Mouse (Mus musculus): Measurements from ENCODE around the gene Cnih1. TPM values are rescaled to one million over a fixed set of nuclear protein-coding genes. Genes with fewer than 3 reads are reported as not detected.
"Not testable (repeated sequence)": the region's sequence is repeated elsewhere in the genome, so short reads cannot be mapped to it uniquely, and the experiment has no call there.

The Cnih1 gene
- total RNA-seq (2015), result 125 and 128 TPM in 2 replicates
- 59.5 and 62.4 TPM in 2 replicates for total RNA-seq (2017)

GRCm38 (mm10) chr14:46787787-46788504, at the start of gene Cnih1:
Cnih1 (minus strand) TSS chr14:46788411.
- ATAC-seq (replicated peaks; ENCODE audit: poor library complexity), result peak; percentile 88

GRCm38 (mm10) chr14:46832354-46833272, 44.4 kb upstream of the Cnih1 start:
- ATAC-seq (replicated peaks; ENCODE audit: poor library complexity), result peak; percentile 17

DNA sequence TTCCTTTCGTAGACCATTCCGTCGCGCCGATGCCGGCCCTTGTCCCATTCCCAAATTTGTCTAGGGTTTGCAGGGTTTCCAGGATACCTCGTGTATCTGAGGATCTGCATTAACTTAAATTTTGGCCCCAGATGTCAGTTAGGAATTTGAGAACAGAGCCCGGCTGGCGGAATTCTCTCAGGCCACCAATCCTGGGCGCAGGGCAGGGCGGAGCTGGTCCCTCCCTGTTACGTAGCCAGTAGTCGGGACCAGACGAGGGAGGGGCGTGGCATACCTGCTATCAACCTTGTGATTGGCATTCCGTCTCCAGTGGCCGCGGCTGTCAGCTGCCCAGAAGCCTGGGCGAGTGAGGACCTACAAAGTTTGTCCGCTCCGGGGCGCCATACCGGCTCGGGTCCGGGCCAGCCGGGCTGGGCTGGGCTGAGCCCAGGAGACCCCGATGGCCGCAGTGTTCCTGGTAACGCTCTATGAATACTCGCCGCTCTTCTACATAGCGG, 43.7 kb upstream of the Cnih1 start, which contains the start of gene Cgrrf1:
TSS of gene Cgrrf1 (plus strand) at position 289 of the 497 bp plus-strand sequence.
- peak; percentile 99 for ATAC-seq (replicated peaks; ENCODE audit: poor library complexity)

GRCm38 (mm10) chr14:46831295-46831694, 43.1 kb upstream of the Cnih1 start:
- no peak for ATAC-seq (replicated peaks; ENCODE audit: poor library complexity)

DNA sequence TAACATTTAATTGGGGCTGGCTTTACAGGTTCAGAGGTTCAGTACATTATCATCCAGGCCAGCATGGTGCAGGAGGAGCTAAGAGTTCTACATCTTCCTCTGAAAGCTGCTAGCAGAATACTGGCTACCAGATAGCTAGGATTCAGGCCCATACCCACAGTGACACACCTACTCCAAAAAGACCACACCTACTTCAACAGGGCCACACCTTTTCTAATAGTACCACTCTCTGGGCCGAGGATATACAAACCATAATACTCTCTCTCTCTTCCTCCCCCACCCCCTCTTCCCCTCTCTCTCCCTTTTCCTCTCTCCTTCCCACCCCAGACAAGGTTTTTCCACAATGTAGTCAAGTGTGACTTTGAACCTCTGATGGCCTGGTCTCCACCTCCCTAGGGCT, 39.2 kb upstream of the Cnih1 start:
- ATAC-seq (replicated peaks; ENCODE audit: poor library complexity), result no peak

- ATAC-seq (replicated peaks; ENCODE audit: poor library complexity), result no peak
These were observed 35.8 kb upstream of the Cnih1 start for GRCm38 (mm10) chr14:46823996-46824395.

DNA sequence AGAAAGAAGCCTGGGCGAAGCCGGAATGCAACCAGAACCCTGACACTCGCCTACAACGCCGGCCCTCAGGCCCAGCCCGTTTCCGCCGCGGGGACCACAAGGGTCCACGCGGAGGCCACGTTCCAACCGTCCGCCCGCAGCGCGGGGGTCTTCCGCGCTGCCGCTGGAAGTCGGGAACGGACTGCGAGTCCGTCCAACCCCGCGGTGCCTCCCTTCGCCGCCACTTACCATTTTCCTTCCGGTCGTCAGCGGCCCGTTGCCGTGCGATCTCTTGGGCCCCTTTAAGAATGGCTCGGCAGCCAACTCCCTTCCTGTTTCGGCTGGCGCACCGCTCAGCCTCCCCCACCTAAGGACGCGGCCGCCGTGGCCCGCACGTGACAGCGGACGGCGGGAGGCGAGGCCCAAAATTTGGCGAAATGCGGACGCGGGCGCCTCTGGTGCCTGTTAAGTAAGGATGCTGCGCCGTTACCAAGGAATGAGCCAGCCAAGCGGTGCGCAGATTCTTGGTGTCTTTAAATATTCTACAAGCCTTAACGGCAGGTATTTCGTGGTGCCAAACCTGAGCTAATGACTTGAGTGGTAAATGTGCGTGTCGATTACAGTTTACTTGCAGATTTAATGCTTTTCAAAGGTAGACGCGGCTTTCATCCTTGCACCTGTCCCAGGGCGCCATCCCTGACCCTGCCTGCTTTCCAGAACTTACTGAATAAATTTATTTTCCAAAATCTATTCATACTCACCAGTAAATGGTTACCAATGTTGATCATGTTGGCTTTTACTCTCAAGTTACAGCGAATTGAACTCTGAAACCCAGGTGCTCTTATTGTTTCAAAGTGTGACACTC, 33.9 kb upstream of the Cnih1 start, which contains the start of gene Gmfb:
TSS of gene Gmfb (minus strand) at position 370 of the 844 bp plus-strand sequence.
- ATAC-seq (replicated peaks; ENCODE audit: poor library complexity), result peak; percentile 96

GRCm38 (mm10) chr14:46821271-46821872, 33.2 kb upstream of the Cnih1 start:
- peak; percentile 23; the same call in 1 of the 2 replicates for ATAC-seq (replicated peaks; ENCODE audit: poor library complexity)

DNA sequence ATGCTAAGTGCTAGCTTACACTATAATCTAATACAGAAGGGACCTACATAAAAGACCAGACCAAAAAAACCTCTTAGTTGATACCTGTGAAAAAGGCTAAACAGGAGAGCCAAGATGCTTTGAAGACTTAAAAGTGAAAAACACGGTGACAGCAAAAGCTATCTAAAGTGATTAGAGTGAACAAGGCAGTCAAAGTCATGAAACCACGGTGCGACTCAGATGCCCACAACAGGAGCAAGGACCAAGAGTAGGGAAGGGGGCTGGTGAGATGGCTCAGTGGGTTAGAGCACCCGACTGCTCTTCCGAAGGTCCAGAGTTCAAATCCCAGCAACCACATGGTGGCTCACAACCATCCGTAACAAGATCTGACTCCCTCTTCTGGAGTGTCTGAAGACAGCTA, 31.8 kb upstream of the Cnih1 start:
- ATAC-seq (replicated peaks; ENCODE audit: poor library complexity), result not testable (repeated sequence)

GRCm38 (mm10) chr14:46818743-46819142, 30.5 kb upstream of the Cnih1 start:
- ATAC-seq (replicated peaks; ENCODE audit: poor library complexity), result no peak

- ATAC-seq (replicated peaks; ENCODE audit: poor library complexity), result no peak
These were observed 28.9 kb upstream of the Cnih1 start for GRCm38 (mm10) chr14:46816916-46817622.

- peak; percentile 74 for ATAC-seq (replicated peaks; ENCODE audit: poor library complexity)
These were observed 27.4 kb upstream of the Cnih1 start for GRCm38 (mm10) chr14:46815640-46816039.

GRCm38 (mm10) chr14:46807927-46808326, 19.7 kb upstream of the Cnih1 start:
- peak; percentile 54 for ATAC-seq (replicated peaks; ENCODE audit: poor library complexity)

DNA sequence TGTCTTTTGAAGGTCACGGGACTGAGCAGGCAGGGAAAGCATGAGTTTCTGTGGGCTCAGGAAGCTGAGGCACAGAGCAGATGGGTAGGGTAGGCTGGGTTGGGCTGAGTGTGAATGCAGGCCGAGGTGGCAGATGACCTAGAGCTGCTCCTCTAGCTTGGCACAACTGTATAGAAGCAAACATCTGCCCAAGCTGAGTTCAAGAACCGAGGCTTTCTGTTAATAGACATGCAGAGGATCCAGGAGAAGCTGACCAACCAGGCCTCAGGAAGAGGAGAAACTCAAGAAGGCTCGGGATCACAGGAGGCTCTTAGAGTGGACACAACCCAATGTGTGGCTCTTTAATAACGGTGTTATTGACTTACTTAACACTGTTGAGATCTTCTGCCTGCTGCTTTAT, 18.0 kb upstream of the Cnih1 start:
- no peak for ATAC-seq (replicated peaks; ENCODE audit: poor library complexity)

DNA sequence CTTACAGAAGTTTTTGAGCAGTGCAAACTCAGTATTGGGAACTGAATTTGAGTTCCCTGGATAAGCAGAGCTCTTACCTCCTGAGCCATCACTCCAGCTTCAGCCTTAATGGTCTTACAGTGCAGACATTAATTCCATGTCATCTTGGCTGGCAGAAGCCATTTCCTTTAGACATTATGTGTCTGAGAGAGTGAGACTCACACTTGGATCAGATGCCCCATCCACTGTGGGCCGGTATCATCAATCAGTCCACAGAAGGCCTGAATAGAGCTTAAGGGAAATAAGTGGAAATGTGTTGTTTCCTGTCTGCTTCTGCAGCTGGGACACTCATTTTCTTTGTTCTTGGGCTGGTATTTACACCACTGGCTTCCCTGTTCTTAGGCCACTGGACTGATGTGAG, 15.6 kb upstream of the Cnih1 start:
- ATAC-seq (replicated peaks; ENCODE audit: poor library complexity), result no peak

GRCm38 (mm10) chr14:46803259-46803658, 15.0 kb upstream of the Cnih1 start:
- ATAC-seq (replicated peaks; ENCODE audit: poor library complexity), result no peak

- peak; percentile 83 for ATAC-seq (replicated peaks; ENCODE audit: poor library complexity)
These were observed 12.6 kb upstream of the Cnih1 start for GRCm38 (mm10) chr14:46800684-46801345.

DNA sequence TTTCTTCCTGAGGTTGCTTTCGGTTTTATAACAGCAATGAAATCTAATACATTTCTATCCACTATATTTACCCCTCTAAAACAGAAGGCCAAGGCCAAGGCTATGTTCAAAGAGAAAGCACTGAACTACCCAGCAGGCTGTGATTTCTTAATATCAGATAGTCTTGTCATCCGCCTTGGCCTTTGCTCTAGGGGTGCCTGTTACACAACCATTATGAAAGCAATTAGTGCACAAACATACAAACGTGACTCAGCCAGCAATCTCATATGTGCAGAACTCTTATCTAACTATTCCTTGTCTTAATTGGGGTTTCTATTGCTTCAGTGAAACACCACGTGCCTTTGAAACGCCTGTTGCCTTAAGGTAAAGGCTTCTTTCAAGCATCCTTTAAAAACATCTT, 5.9 kb upstream of the Cnih1 start:
- ATAC-seq (replicated peaks; ENCODE audit: poor library complexity), result peak; percentile 52

DNA sequence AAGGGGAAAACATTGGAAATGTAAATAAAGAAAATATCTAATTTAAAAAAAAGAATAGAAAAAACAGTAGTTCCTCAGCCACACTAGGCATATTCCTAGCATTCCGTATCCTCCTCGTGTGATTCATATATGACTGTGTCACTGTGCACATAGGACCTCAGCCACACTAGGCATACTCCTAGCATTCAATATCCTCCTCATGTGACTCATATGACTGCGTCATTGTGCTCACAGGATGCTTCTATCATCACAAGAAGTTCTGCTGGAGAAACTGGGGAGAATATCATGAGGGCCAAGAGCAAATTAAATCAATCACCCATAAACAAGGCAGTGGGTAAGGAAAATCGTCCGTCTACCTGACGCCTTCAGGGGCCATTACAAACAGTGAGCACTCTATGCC, 2.5 kb upstream of the Cnih1 start:
- no peak for ATAC-seq (replicated peaks; ENCODE audit: poor library complexity)
